Mouse (Mus musculus) lung, adult 18-20 months (tissue): ENCODE data around the gene Gm43738.
"Not testable (repeated sequence)": the region's sequence is repeated elsewhere in the genome, so short reads cannot be mapped to it uniquely, and the experiment has no call there.

Source experiments
- DNase-seq, 2 experiments: peaks; one replicate each; pipeline ENCODE4 v3.0.0; 2022; ENCODE audit warnings: mixed read lengths in 2 of 2

The Gm43738 gene

DNA sequence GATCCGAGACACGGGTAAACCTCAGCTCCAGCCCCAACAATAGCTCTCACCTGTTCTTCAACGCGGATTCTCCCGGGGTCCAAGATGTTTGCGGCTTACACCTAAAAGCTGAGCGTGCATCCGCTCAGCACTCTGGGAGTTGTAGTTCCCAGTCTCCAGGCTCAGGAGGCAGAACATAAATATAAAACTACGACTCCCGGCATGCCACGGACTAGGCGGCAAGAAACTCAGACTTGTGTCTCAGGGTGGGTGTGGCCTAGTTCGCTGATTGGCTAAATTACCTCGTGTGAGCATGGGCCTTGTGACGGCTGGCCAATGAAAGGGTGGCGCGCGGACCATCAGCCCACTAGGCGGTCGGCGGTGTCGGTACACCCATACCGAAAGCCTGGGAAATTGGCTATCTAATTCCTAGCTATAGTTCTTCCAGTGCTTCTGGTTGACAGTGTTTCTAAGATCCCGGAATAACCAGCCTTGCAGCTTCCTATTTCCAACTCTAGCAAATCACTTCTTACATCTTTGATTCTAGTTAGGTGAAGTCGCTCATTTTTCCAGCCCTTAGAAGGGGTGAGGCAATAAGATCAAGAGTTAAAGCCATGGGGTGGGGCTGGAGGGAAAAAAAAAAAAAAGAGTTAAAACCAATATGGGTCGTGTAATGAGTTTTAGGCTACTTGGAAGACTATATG is 1.1 kb upstream of the Gm43738 start, which contains the start of gene Fdps:
Gene Fdps (minus strand): TSS at position 148 of the 683 bp plus-strand sequence.
- peak; percentile 98 to 99 for DNase-seq

- no peak for DNase-seq
Measured at GRCm38 (mm10) chr3:89101459-89101811, 536 bp upstream of the Gm43738 start.

- DNase-seq = peak in 1 of 2 experiments; percentile 27
Measured at GRCm38 (mm10) chr3:89094021-89094420, 6.9 kb downstream of the Gm43738 start.

DNA sequence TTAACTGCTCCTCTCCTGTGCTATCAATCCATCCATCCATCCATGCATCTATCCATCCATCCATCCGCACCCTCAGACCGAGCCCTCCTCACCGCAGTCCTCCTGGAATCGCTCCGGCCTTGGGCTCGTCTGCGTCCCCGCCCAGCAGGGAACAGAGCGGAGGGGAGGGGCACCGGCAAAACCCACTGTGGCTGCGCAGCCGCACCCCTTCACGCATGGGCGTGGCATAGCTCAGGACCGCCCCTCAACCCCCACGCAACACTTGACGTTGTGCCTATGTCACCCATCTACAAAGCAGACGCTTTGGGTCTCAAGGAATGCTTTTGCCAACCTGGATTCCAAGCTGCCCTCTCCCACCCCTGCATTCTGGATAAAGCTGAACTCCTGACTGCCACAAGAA is 7.7 kb downstream of the Gm43738 start, which contains the start of gene Rusc1:
Gene Rusc1 (minus strand): TSS at position 137 of the 400 bp plus-strand sequence.
- DNase-seq = peak; percentile 87 to 92

- no peak for DNase-seq
Measured at GRCm38 (mm10) chr3:89092509-89093090, 8.3 kb downstream of the Gm43738 start.

DNA sequence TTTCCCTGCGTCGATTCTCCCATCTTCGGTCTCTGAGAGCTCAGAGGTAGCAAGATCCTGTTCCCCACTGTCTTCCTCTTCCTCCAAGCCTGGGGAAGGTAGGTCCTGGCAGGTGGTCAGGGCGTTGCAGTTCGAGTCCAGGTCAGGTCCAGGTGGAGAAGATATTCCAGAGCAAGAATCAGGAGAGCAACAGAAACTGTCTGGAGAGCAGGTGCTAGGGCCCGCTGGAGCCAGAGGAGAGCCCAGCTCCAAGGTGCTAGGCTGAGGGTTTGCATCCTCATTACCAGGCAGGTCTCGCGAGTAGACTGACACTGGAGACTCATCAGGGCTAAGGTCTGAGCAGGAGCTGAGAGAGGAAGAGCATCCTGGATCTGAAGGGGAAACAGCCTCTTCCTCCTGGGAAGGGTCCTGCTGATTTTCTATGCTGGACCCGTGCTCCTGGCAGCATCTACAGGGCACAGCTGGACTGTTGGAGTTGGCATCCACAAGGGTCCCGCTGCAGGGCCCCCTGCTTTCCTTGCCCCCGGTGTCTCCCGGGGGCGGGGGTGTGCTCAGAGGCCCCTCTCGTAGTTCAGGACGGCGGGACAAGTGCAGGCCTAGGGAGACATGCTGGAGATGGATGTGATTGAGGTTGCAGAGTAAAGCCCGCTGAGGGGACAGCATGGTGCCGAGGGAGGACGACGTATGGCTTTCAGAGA is 8.9 kb downstream of the Gm43738 start:
- DNase-seq = no peak

GRCm38 (mm10) chr3:89090694-89091655 is 9.9 kb downstream of the Gm43738 start:
- peak; percentile 82 to 87 for DNase-seq

DNA sequence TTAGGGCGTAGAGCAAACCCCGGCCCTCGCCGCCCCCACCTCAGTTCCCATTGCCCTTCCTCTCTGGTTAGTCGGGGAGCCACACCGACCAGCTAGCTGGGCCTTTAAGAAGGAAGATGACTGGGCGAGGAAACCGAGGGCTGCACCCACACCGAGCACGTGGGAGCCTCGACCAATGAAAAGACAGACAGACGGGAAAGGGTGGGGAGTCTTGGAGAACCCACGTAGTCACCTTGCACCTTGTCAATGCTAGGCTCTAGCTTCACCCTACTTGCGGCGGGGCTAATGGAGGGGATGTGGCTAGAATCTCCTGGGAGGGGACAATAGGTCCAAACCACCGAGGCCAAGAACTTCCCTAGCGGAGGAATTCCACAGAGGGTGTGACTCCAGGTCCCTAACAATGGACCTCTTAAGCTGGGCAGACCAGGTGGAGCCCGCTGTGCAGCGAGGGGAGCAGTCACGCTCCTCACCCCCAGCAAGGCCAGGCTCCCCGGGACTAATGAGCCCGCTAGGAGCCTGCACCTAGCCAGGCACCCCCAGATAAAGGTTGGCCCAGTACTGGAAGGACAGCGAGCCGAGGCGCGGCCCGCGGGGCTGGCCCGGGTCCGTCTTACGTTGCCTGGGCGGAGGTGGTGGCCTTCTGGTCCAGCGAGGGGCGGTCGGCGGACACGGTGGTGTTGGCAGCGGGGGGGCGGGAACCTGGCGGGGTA is 10.9 kb downstream of the Gm43738 start:
- peak; percentile 94 for DNase-seq

DNA sequence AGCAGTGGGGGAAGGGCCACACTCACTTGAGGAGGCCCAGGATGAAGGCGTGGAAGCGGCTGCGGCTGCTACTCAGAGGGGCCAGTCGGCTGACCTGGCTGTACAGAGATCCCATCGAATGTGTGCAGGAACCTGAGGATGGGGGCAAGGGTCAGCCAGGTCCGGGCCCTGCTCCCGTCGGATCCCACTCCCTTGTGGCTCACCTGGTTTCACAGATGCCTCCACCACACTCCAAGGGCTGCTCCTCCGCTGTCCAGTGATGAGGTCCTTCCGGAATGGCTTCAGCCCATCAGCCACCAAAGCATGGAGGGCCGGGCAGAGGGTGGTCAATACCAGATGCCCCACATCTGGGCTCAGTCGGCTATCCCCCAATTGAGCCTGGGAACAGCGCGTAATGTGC is 11.9 kb downstream of the Gm43738 start:
- peak in 1 of 2 experiments; percentile 9 for DNase-seq

- peak; percentile 80 to 84 for DNase-seq
Measured at GRCm38 (mm10) chr3:89087338-89088110, 13.4 kb downstream of the Gm43738 start.

GRCm38 (mm10) chr3:89084654-89085190 is 16.2 kb downstream of the Gm43738 start:
- DNase-seq = no peak

- no peak for DNase-seq
Measured at GRCm38 (mm10) chr3:89084133-89084532, 16.8 kb downstream of the Gm43738 start.

DNA sequence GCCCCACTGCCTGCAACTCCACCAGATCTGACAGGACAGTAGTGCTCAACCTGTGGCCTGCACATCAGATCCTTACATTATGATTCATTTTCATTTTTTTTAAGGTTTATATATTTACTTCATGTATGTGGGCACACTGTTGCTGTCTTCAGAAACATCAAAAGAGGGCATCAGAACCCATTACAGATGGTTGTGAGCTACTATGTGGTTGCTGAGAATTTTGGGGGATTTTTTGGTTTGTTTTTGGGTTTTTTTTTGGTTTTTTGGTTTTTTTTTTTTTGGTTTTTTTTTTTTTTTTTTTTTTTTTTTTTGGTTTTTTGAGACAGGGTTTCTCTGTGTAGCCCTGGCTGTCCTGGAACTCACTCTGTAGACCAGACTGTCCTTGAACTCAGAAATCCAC is 18.6 kb downstream of the Gm43738 start:
- not testable (repeated sequence) for DNase-seq

GRCm38 (mm10) chr3:89077383-89077782 is 23.5 kb downstream of the Gm43738 start:
- no peak for DNase-seq

DNA sequence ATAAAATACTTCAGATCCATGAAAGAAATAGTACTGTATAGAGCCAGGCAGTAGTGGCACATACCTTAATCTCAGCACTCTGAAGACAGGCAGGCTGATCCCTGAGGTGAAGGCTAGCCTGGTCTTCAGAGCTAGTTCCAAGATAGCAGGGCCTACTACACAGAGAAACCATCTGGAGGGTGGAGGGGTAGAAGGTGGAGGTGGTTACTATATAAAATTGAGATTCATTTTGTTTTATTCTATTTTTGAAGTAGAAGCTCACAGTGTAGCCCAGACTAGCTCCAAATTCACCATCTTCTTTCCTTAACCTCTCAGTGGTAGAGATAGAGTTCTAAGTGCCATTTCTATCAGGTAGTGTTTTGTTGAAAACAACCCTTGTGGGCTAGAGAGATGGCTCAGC is 33.6 kb downstream of the Gm43738 start:
- no peak for DNase-seq

- DNase-seq = no peak
Measured at GRCm38 (mm10) chr3:89061696-89062095, 39.2 kb downstream of the Gm43738 start.

DNA sequence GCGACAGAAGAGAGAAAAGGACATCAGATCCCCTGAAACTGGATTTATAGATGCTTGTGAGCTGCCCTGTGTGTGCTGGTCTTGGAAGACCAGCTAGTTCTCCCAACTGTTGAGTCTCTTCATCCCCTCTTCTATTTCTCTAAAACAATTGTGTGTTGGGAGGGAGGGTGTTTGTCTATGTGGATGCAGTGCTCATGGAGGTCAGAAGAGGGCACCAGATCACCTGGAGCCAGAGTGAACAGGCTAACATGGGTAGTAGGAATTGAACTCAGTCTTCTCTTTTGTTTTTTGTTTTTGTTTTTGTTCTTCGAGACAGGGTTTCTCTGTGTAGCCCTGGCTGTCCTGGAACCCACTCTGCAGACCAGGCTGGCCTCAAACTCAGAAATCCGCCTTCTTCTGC is 42.1 kb downstream of the Gm43738 start:
- peak in 1 of 2 experiments; percentile 16 for DNase-seq

DNA sequence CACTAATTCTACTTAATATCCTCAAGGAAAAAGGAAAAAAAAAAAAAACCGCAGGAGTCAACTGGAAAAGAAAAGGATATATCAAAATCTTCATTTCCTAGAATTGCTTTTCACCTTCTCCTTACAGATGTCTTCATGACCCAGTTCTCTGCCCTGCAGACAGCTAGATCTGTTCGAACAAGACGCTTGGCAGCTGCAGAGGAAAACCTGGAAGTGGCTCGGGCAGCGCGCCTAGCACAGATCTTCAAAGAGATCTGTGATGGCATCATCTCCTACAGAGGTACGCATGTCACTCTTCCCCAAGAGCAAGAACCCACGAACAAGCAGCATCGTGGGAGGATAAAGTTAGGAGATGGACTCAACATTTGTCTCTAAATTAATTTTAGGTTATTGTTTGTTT is 42.5 kb downstream of the Gm43738 start:
- no peak for DNase-seq

GRCm38 (mm10) chr3:89043359-89043758 is 57.5 kb downstream of the Gm43738 start:
- no peak for DNase-seq
